7 mouse cellular contexts compared by ENCODE assay signal in the genomic region with DNA sequence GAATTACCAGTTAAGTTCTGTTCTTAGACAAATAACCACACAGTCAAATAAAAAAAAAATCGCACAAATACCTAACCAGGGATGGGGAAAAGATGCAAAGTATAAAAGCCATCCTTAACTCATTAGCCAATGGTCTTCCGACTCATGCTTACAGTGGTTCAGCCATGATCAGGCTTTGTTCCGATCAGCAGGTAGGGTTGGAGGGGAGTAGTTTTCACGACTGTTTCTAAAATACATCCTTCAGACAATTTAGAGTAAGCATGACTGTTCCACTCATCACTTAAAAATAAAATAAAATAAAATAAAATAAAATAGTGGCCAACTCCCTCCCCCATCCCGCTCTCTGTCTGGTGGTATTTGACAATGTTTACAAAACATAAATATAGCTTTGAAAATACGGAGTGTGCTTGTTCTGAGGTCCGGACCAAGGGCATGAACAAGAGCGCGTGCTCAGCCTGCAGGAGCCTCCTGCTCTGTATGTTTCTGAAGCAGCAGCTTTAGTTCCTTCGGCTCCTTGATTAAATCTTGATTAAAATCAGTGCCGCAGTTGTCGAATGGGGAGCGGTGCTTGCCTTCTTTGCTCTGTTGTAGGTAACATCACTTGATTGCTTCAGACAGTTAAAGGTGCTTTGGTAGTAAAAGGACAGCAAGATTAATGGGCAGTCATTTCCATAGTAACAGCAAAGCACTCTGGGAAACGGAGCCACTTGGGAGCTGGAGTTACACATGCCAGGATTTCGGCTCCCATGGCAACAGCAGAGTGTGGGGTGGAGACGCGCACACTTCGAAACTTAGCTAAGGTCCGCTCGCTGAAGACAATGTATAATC.
DNase-seq lines count a peak whose midpoint lies in the region; ATAC-seq and TF ChIP-seq lines count a peak whose summit lies in the region.

No protein-coding gene starts in this region.

- no peaks in the 10 kb centered on the region for H3K36me3 ChIP-seq in embryonic facial prominence, embryonic 12.5 days
- H3K36me3 ChIP-seq in heart, embryonic 11.5 days (ENCODE audit: control insufficient read depth, insufficient read depth, low read length): no peaks in the 10 kb centered on the region
- no peaks in the 10 kb centered on the region for H3K36me3 ChIP-seq in kidney, embryonic 14.5 days (ENCODE audit: control insufficient read depth, insufficient read depth, low read length)
- H3K36me3 ChIP-seq in limb, embryonic 11.5 days (ENCODE audit: control insufficient read depth, insufficient read depth, low read length): no peaks in the 10 kb centered on the region
- H3K36me3 ChIP-seq in neural tube, embryonic 14.5 days (ENCODE audit: control insufficient read depth, insufficient read depth, low read length): no peaks in the 10 kb centered on the region

- peak overlapping the region; percentile 24 for H3K4me2 ChIP-seq in embryonic facial prominence, embryonic 12.5 days (replicated peaks)
- peak overlapping the region; percentile 5; the same call in 1 of the 2 replicates for H3K4me2 ChIP-seq in heart, embryonic 11.5 days
- peak overlapping the region; percentile 30 for H3K4me2 ChIP-seq in kidney, embryonic 14.5 days (replicated peaks; ENCODE audit: low read depth, low read length)
- H3K4me2 ChIP-seq in limb, embryonic 11.5 days (ENCODE audit: low read depth, severe bottlenecking): no peak overlapping the region
- H3K4me2 ChIP-seq in neural tube, embryonic 14.5 days (ENCODE audit: low read depth, low read length): peak overlapping the region; percentile 42

- H3K4me3 ChIP-seq in bone marrow macrophage, adult 2 months (ENCODE audit: insufficient read depth, low read length): peak overlapping the region; percentile 29; the same call in 1 of the 2 replicates
- H3K4me3 ChIP-seq in embryonic facial prominence, embryonic 12.5 days: no peak overlapping the region
- H3K4me3 ChIP-seq in heart, embryonic 11.5 days (ENCODE audit: low read depth, low read length): no peak overlapping the region
- no peak overlapping the region for H3K4me3 ChIP-seq in kidney, embryonic 14.5 days (ENCODE audit: low read length)
- H3K4me3 ChIP-seq in limb, embryonic 11.5 days (ENCODE audit: low read depth, low read length): no peak overlapping the region
- peak overlapping the region; percentile 24; the same call in 1 of the 2 replicates for H3K4me3 ChIP-seq in neural tube, embryonic 14.5 days (ENCODE audit: low read depth, low read length)

- H3K27ac ChIP-seq in bone marrow macrophage, adult 2 months (ENCODE audit: insufficient read depth, low read depth, low read length): no peak overlapping the region
- H3K27ac ChIP-seq in embryonic facial prominence, embryonic 12.5 days: no peak overlapping the region
- no peak overlapping the region for H3K27ac ChIP-seq in heart, embryonic 11.5 days (ENCODE audit: low read depth, low read length)
- H3K27ac ChIP-seq in kidney, embryonic 14.5 days (ENCODE audit: low read depth, low read length): no peak overlapping the region
- no peak overlapping the region for H3K27ac ChIP-seq in limb, embryonic 11.5 days (replicated peaks; ENCODE audit: low read depth, low read length)
- H3K27ac ChIP-seq in neural tube, embryonic 14.5 days (ENCODE audit: low read depth, low read length): peak overlapping the region; percentile 68; the same call in 1 of the 2 replicates

- TF ChIP-seq POLR2A in bone marrow macrophage, adult 2 months (IDR thresholded peaks at IDR 0.05; ENCODE audit: borderline replicate concordance, low read depth, low read length): no peak

- no peak for TF ChIP-seq CTCF in bone marrow macrophage, adult 2 months (IDR thresholded peaks at IDR 0.05; ENCODE audit: low read depth, low read length)

- DNase-seq in limb, embryonic 11.5 days (ENCODE audit: low spot score): peak; percentile 53
- DNase-seq in thymus, postnatal 25 days: no peak

- no peaks in the 10 kb centered on the region for H3K4me1 ChIP-seq in bone marrow macrophage, adult 2 months (ENCODE audit: control insufficient read depth, insufficient read depth, low read length)
- no peaks in the 10 kb centered on the region for H3K4me1 ChIP-seq in embryonic facial prominence, embryonic 12.5 days
- no peaks in the 10 kb centered on the region for H3K4me1 ChIP-seq in heart, embryonic 11.5 days (ENCODE audit: control insufficient read depth, insufficient read depth, low read length)
- peaks cover 4% of the 10 kb centered on the region; the same call in 1 of the 2 replicates for H3K4me1 ChIP-seq in kidney, embryonic 14.5 days (ENCODE audit: control insufficient read depth, insufficient read depth, low read length)
- no peaks in the 10 kb centered on the region for H3K4me1 ChIP-seq in limb, embryonic 11.5 days (ENCODE audit: control insufficient read depth, insufficient read depth, low read length)
- peaks cover 6% of the 10 kb centered on the region; the same call in 1 of the 2 replicates for H3K4me1 ChIP-seq in neural tube, embryonic 14.5 days (ENCODE audit: control insufficient read depth, insufficient read depth, low read length)

- peak; percentile 85; the same call in 1 of the 2 replicates for ATAC-seq in embryonic facial prominence, embryonic 12.5 days (ENCODE audit: insufficient number of reproducible peaks, insufficient read depth, low FRiP score, low TSS enrichment)
- ATAC-seq in heart, embryonic 11.5 days (replicated peaks; ENCODE audit: insufficient number of reproducible peaks, low FRiP score, low TSS enrichment): no peak
- ATAC-seq in kidney, embryonic 14.5 days (ENCODE audit: low FRiP score, low TSS enrichment): peak; percentile 98
- peak; percentile 73; the same call in 1 of the 2 replicates for ATAC-seq in limb, embryonic 11.5 days (ENCODE audit: insufficient number of reproducible peaks, low FRiP score, low TSS enrichment, low read depth)
- peak; percentile 97 for ATAC-seq in neural tube, embryonic 14.5 days (ENCODE audit: low read depth)

- H3K9ac ChIP-seq in embryonic facial prominence, embryonic 12.5 days: no peak overlapping the region
- no peak overlapping the region for H3K9ac ChIP-seq in heart, embryonic 11.5 days (ENCODE audit: low read depth, low read length)
- no peak overlapping the region for H3K9ac ChIP-seq in kidney, embryonic 14.5 days (ENCODE audit: low read depth, low read length)
- no peak overlapping the region for H3K9ac ChIP-seq in limb, embryonic 11.5 days (ENCODE audit: low read length)
- H3K9ac ChIP-seq in neural tube, embryonic 14.5 days (replicated peaks; ENCODE audit: low read depth, low read length): no peak overlapping the region; the same call in 1 of the 2 replicates

- 55% methylated on average over 20 of the region's 20 CpGs for WGBS in embryonic facial prominence, embryonic 12.5 days
- whole genome bisulfite sequencing in heart, embryonic 11.5 days (ENCODE audit: insufficient replicate concordance): 60% methylated on average over 20 of the region's 20 CpGs
- WGBS in kidney, embryonic 14.5 days: 42% methylated on average over 20 of the region's 20 CpGs
- 65% methylated on average over 20 of the region's 20 CpGs for WGBS in limb, embryonic 11.5 days
- 23% methylated on average over 20 of the region's 20 CpGs for WGBS in neural tube, embryonic 14.5 days

- H3K9me3 ChIP-seq in embryonic facial prominence, embryonic 12.5 days: no peaks in the 10 kb centered on the region
- no peaks in the 10 kb centered on the region for H3K9me3 ChIP-seq in heart, embryonic 11.5 days (replicated peaks; ENCODE audit: control insufficient read depth, low read length)
- no peaks in the 10 kb centered on the region for H3K9me3 ChIP-seq in kidney, embryonic 14.5 days (ENCODE audit: control insufficient read depth, low read length)
- H3K9me3 ChIP-seq in limb, embryonic 11.5 days (ENCODE audit: control insufficient read depth, low read length): no peaks in the 10 kb centered on the region
- H3K9me3 ChIP-seq in neural tube, embryonic 14.5 days (ENCODE audit: control insufficient read depth, low read length): no peaks in the 10 kb centered on the region

- no peaks in the 10 kb centered on the region for H3K27me3 ChIP-seq in embryonic facial prominence, embryonic 12.5 days
- no peaks in the 10 kb centered on the region for H3K27me3 ChIP-seq in heart, embryonic 11.5 days (ENCODE audit: control insufficient read depth, insufficient read depth, low read length)
- H3K27me3 ChIP-seq in kidney, embryonic 14.5 days (ENCODE audit: control insufficient read depth, insufficient read depth, low read length): no peaks in the 10 kb centered on the region
- H3K27me3 ChIP-seq in limb, embryonic 11.5 days (ENCODE audit: control insufficient read depth, insufficient read depth, low read length): no peaks in the 10 kb centered on the region
- no peaks in the 10 kb centered on the region for H3K27me3 ChIP-seq in neural tube, embryonic 14.5 days (ENCODE audit: control insufficient read depth, insufficient read depth, low read length)

Comparison
In these comparisons a context has a peak if more than half of its experiments do, and no peak if none do; other contexts are left out.
1. H3K4me3 ChIP-seq: peak in bone marrow macrophage, adult 2 months (single experiment) and neural tube, embryonic 14.5 days (single experiment); none in embryonic facial prominence, embryonic 12.5 days (single experiment), heart, embryonic 11.5 days (single experiment), kidney, embryonic 14.5 days (single experiment) and limb, embryonic 11.5 days (single experiment).